Mouse (Mus musculus): ENCODE results near the gene Klf12. TPM values are rescaled to one million over a fixed set of nuclear protein-coding genes. Genes with fewer than 3 reads are reported as not detected.
"Not testable (repeated sequence)": the region's sequence is repeated elsewhere in the genome, so short reads cannot be mapped to it uniquely, and the experiment has no call there.

Klf12 gene
- polyA plus RNA-seq, 1 experiment, result 1.1 TPM

- peak; percentile 55 for DNase-seq (ENCODE audit: low read depth, low spot score)
These were observed 352.6 kb downstream of the Klf12 start for GRCm38 (mm10) chr14:99931879-99932278.

GRCm38 (mm10) chr14:99911912-99912311, 372.6 kb downstream of the Klf12 start:
- 39% methylated on average over 3 of the region's 3 CpGs for WGBS
- no peak for DNase-seq (ENCODE audit: low read depth, low spot score)

More at GRCm38 (mm10) chr14:99931879-99932278, 352.6 kb downstream of the Klf12 start:
- 7% methylated on average over 4 of the region's 4 CpGs for WGBS

- DNase-seq (ENCODE audit: low read depth, low spot score), result no peak
- 62% methylated on average over 5 of the region's 5 CpGs for WGBS
These were observed 373.6 kb downstream of the Klf12 start for GRCm38 (mm10) chr14:99910876-99911275.

DNA sequence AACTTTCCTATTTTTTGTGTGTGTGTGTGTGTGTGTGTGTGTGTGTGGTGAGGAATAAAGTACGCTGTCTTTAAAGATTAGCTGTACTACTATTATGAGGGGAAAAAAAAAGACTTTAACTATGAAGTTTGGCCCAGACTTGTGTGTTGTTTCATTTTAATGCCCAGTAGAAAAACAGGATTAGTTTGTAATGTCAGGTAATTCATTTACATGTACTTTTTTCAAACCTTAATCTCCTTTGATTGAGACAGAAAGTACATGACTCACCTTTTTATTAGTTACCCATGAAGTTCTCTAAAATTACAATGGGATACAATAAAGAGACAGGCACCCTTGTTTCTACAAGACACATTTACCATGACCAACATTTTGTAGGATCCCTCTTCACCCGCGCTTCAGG, 383.6 kb downstream of the Klf12 start:
- WGBS, result 68% methylated on average over 3 of the region's 3 CpGs

DNA sequence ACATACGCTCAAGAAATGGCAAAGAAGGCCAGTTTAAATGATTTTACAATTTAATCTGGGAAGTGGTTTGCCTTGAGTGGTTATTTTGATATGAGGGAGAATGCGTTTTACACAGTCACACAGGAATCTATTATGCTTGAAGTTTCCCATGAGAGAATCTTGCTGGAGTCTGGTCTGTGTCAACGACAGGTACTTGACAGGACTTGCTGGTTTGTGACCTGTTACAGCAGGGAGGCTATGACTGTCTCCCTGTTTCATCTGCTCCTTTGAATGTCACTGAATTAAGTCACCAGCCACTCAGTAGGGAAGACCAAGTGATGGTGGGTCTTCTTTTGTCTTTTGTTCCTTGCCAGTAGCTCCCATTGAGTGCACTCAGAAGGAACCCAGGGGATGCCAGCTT, 385.6 kb downstream of the Klf12 start:
- DNase-seq (ENCODE audit: low read depth, low spot score), result no peak
- WGBS, result 76% methylated on average over 3 of the region's 3 CpGs

More for the DNA sequence above, 383.6 kb downstream of the Klf12 start:
- DNase-seq (ENCODE audit: low read depth, low spot score), result no peak

GRCm38 (mm10) chr14:99894708-99895383, 389.6 kb downstream of the Klf12 start:
- DNase-seq (ENCODE audit: low read depth, low spot score), result no peak
- WGBS, result 15% methylated on average over 7 of the region's 7 CpGs

DNA sequence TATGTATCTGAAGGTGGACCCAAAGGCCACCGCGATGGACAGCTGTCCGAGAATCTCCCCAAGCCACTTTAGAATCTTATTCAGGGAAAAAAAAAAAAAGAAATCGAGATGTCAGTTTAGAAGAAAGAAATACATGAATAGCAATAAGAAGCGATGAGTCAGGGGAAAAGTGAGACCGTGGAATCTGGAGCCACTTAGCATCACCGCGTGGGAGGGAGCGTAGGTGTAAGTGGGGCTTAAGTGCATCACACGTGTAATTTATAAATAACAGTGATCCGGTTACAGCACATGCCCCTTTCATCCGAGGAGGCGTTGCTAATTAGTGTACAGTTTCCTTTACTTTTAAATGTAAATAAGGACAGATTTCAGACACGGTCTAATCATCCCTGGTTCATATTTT, 390.4 kb downstream of the Klf12 start:
- DNase-seq (ENCODE audit: low read depth, low spot score), result no peak
- 81% methylated on average over 14 of the region's 14 CpGs for WGBS

DNA sequence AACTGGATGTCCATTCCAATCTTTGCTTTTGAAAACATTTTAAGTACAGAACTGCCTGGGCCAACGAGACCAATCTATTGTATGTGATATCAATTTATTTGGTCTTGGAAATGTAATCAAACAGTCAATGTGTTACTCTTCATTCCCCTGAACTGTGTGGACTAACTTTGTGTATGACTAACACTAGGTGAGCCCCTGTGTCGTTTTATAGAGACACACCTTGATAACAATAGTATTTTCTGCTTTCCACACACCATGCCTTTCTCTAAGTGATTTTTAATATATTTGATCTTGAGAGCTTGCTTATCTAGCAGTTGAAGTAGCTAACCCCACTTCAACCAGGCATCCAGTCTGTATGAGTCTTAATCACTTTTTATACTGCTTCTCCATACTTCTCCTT, 398.0 kb downstream of the Klf12 start:
- WGBS, result 41% methylated on average over 2 of the region's 2 CpGs

DNA sequence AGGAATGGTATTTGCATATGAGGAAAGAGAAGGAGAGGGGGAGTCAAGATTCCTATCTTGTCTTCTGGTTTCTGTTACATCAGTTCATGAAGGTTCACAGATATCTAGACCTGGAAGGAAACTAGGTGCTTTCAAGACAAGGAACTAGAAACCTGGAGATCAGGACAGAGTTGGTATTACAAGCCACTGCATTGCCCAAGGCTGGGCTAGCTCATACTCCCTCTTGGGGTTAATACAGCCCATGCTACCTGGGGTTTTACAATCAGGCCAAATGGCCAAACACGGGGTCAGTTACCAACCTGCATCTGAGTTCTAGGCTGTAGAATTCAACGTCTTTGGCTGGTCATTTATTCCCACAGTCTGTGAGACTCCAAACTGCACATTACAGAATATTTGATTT, 398.9 kb downstream of the Klf12 start:
- 38% methylated on average over 2 of the region's 2 CpGs for WGBS
- no peak for DNase-seq (ENCODE audit: low read depth, low spot score)

More for the DNA sequence above, 398.0 kb downstream of the Klf12 start:
- DNase-seq (ENCODE audit: low read depth, low spot score), result no peak

GRCm38 (mm10) chr14:99885128-99885527, 399.4 kb downstream of the Klf12 start:
- WGBS, result 27% methylated on average over 4 of the region's 4 CpGs
- DNase-seq (ENCODE audit: low read depth, low spot score), result no peak

DNA sequence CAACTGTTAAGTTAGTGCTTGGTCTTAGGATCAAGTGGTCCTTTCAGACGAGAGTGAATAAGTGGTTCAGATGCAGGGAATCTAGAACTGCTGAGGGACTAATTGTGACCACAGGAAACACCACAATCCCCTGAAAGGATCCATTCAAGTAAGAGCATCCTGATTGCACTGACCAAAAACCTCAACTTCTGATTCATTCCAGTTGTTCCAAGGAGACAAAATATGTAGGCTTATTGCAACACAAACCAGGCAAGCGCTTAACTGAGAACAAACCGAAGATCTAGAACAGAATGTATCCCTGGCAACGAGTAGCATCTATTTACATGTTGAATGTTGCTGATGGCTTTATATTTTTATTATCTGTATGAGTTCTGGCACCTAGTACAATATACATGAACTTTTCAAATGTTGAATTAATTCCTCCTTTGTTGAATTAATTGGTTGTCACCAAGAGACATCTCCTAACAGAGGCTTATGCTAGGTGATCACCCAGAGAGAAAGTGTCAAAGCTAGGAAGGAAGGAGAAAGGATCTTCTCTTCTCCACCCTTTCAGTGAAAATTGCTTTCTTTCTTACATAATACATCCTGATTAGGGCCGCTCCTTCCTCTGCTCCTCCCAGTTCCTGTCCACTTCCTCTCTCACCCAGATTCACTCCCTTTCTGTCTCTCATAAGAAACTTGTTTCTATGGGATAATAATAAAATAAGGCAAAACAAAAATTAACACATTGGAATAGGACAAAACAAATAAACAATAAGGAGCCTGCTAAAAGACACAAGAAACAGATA, 407.5 kb downstream of the Klf12 start:
- 70% methylated on average over 5 of the region's 5 CpGs for WGBS
- no peak for DNase-seq (ENCODE audit: low read depth, low spot score)

- 93% methylated on average over 5 of the region's 5 CpGs for WGBS
- no peak for DNase-seq (ENCODE audit: low read depth, low spot score)
These were observed 410.8 kb downstream of the Klf12 start for GRCm38 (mm10) chr14:99873725-99874124.

GRCm38 (mm10) chr14:99856158-99857011, 428.1 kb downstream of the Klf12 start:
- WGBS, result 16% methylated on average over 14 of the region's 14 CpGs
- no peak for DNase-seq (ENCODE audit: low read depth, low spot score)

DNA sequence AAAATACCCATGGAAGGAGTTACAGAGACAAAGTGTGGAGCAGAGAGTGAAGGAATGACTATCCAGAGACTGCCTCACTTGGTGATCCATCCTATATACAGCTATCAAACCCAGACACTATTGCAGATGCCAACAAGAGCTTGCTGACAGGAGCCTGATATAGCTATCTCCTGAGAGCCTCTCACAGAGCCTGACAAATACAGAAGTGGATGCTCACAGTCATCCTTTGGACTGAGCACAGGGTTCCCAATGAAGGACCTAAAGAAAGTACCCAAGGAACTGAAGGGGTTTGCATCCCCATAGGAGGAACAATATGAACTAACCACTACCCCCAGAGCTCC, 430.0 kb downstream of the Klf12 start:
- not testable (repeated sequence) for DNase-seq (ENCODE audit: low read depth, low spot score)

DNA sequence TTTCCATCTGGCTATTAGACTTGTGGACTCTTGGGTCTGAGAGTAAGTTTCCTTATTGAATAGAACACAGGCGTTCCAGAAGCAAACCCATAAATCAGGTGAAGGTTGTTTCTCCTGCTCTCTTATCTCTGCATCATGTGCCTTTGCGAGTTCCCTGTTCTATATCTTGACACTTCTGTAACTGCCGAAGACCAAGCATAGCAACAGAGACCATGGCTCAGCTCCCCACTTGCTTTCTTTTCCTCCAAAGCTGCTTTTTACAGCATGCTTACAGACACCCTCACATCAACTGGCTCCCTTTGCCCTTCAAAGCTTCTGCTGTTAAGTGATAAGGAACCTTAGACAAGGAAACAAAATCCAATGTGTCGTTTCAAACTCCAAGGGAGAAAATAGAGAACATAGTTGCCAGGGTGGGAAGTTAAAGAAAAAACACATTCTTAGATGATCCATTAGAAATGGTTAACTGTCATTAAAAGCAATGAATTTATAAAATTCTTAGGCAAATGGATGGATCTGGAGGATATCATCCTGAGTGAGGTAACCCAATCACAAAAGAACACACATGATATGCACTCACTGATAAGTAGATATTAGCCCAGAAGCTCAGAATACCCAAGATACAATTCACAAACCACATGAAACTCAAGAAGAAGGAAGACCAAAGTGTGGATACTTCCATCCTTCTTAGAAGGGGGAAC, 430.6 kb downstream of the Klf12 start:
- not testable (repeated sequence) for DNase-seq (ENCODE audit: low read depth, low spot score)

GRCm38 (mm10) chr14:99850350-99850749, 434.1 kb downstream of the Klf12 start:
- WGBS, result 87% methylated on average over 10 of the region's 10 CpGs
- no peak for DNase-seq (ENCODE audit: low read depth, low spot score)

More for the DNA sequence above, 430.6 kb downstream of the Klf12 start:
- WGBS, result 23% methylated on average over 4 of the region's 4 CpGs

GRCm38 (mm10) chr14:99847502-99847901, 437.0 kb downstream of the Klf12 start:
- WGBS, result 85% methylated on average over 2 of the region's 2 CpGs

DNA sequence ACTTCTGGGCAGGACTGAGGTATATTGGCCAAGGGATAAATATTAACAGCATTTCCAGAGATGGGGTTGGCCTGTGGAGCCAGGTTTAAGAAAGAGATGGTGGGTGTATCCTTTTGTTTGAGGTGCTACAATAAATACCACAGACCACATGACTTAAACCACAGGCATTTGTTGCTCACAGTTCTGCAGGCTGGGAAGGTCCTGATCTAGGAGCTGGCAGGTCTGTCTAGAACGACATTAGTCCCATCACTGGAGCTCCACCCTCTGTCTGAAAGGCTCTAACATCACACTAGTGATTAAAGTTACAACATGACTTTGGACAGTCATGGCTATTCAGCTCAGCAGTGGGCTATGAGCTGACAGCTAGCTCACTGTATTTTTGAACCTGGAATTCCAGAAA, 457.8 kb downstream of the Klf12 start:
- 14% methylated on average over 1 of the region's 1 CpGs for WGBS

More at GRCm38 (mm10) chr14:99847502-99847901, 437.0 kb downstream of the Klf12 start:
- DNase-seq (ENCODE audit: low read depth, low spot score), result no peak

More for the DNA sequence above, 457.8 kb downstream of the Klf12 start:
- no peak for DNase-seq (ENCODE audit: low read depth, low spot score)
